ENCODE assay signal across 10 mouse cellular contexts in genomic region chr12:3609747-3610146, GRCm38 (mm10). TPM values are rescaled to one million over a fixed set of nuclear protein-coding genes. Genes with fewer than 3 reads are reported as not detected.
A peak's percentile ranks its signal among the peaks of the same experiment; 100 is the strongest.
DNase-seq lines count a peak whose midpoint lies in the region; TF ChIP-seq lines count a peak whose summit lies in the region.
"Had no signal": no experiment of that assay in that cellular context is flagged by ENCODE, and none has a peak within 500 bp of the region (broad histone marks: within the 10 kb centered on the region; RNA-seq: fewer than 3 reads in every experiment).

No protein-coding gene starts in this region.

- peak; percentile 12 for DNase-seq in cerebellum, adult 9-10 months
- no peak for DNase-seq in cerebellum, adult 11-12 months
- no peak for DNase-seq in left cerebral cortex, adult 2 months (ENCODE audit: extremely low spot score in 1 of 2, low spot score in 2 of 2)
- no peak for DNase-seq in left cerebral cortex, postnatal 10 days (ENCODE audit: extremely low spot score in 1 of 2, low spot score in 2 of 2)
- DNase-seq in T-cell, adult 2 months (ENCODE audit: low spot score), result peak; percentile 7
- DNase-seq in naive thymus-derived CD4-positive, alpha-beta T cell, adult 2 months (ENCODE audit: low read depth), result peak; percentile 57
- DNase-seq in urinary bladder, postnatal 36 days (ENCODE audit: low spot score in 2 of 2), result no peak
- DNase-seq in spleen, adult 12 weeks (ENCODE audit: low spot score), result no peak
- DNase-seq: cerebellum, adult 18-20 months had no signal

- intact Hi-C loops in left cerebral cortex, adult 2 months (cut with DNase I), result no loop called here
- intact Hi-C loops in left cerebral cortex, postnatal 10 days (cut with DNase I), result no loop called here

- peak; percentile 54 for TF ChIP-seq CTCF in left cerebral cortex, adult 2 months (IDR thresholded peaks at IDR 0.05)

- no peak overlapping the region for H3K4me3 ChIP-seq in left cerebral cortex, adult 2 months

- no peak overlapping the region for H3K27ac ChIP-seq in left cerebral cortex, adult 2 months
- H3K27ac ChIP-seq: hindbrain, embryonic 14.5 days had no signal

RNA-seq across cellular contexts. Expression of gene Dtnb, which starts 37.6 kb away (rescaled TPM):
- total RNA-seq in left cerebral cortex, adult 2 months (2021), result 100 to 1,000 TPM; 106 to 115 TPM
- 10 to 100 TPM; 74.5 to 76.5 TPM for total RNA-seq in left cerebral cortex, postnatal 10 days (2021)

Comparison
In these comparisons a context has a peak if more than half of its experiments do, and no peak if none do; other contexts are left out.
1. DNase-seq: peak in cerebellum, adult 9-10 months (single experiment), T-cell, adult 2 months (single experiment) and naive thymus-derived CD4-positive, alpha-beta T cell, adult 2 months (single experiment); none in cerebellum, adult 11-12 months (single experiment), left cerebral cortex, adult 2 months (0 of 2), left cerebral cortex, postnatal 10 days (0 of 2), urinary bladder, postnatal 36 days (0 of 2) and spleen, adult 12 weeks (single experiment).